Mouse (Mus musculus) Muller cell, postnatal 12 days (primary cell): ENCODE results near the gene Fbxl17.

Experiments used
- DNase-seq: peaks from one replicate; pipeline ENCODE4 v3.0.0-alpha.2; 2015; ENCODE audit errors: inconsistent ontology term

Fbxl17 gene

GRCm38 (mm10) chr17:63402741-63403681 is 96.8 kb downstream of the Fbxl17 start:
- peak; percentile 24 for DNase-seq

GRCm38 (mm10) chr17:63402170-63402569 is 97.6 kb downstream of the Fbxl17 start:
- no peak for DNase-seq

- no peak for DNase-seq
These were observed 99.2 kb downstream of the Fbxl17 start for GRCm38 (mm10) chr17:63400640-63401039.

- no peak for DNase-seq
These were observed 100.0 kb downstream of the Fbxl17 start for GRCm38 (mm10) chr17:63399816-63400215.

- DNase-seq, result no peak
These were observed 108.3 kb downstream of the Fbxl17 start for GRCm38 (mm10) chr17:63391506-63391905.

GRCm38 (mm10) chr17:63390951-63391350 is 108.9 kb downstream of the Fbxl17 start:
- DNase-seq, result no peak

- peak; percentile 83 for DNase-seq
These were observed 128.8 kb downstream of the Fbxl17 start for GRCm38 (mm10) chr17:63370977-63371376.

GRCm38 (mm10) chr17:63369631-63370310 is 130.0 kb downstream of the Fbxl17 start:
- DNase-seq, result peak; percentile 35

GRCm38 (mm10) chr17:63367476-63367875 is 132.3 kb downstream of the Fbxl17 start:
- DNase-seq, result no peak

- DNase-seq, result no peak
These were observed 133.8 kb downstream of the Fbxl17 start for GRCm38 (mm10) chr17:63366045-63366444.

- no peak for DNase-seq
These were observed 135.2 kb downstream of the Fbxl17 start for GRCm38 (mm10) chr17:63364605-63365004.

GRCm38 (mm10) chr17:63362196-63362595 is 137.6 kb downstream of the Fbxl17 start:
- DNase-seq, result peak; percentile 70

- no peak for DNase-seq
These were observed 138.1 kb downstream of the Fbxl17 start for GRCm38 (mm10) chr17:63361679-63362078.

- DNase-seq, result no peak
These were observed 141.0 kb downstream of the Fbxl17 start for GRCm38 (mm10) chr17:63358837-63359236.

- DNase-seq, result no peak
These were observed 143.6 kb downstream of the Fbxl17 start for GRCm38 (mm10) chr17:63356202-63356601.

- DNase-seq, result no peak
These were observed 147.1 kb downstream of the Fbxl17 start for GRCm38 (mm10) chr17:63352634-63353195.

GRCm38 (mm10) chr17:63351682-63352081 is 148.1 kb downstream of the Fbxl17 start:
- DNase-seq, result no peak

GRCm38 (mm10) chr17:63350876-63351509 is 148.8 kb downstream of the Fbxl17 start:
- DNase-seq, result no peak

GRCm38 (mm10) chr17:63344101-63344500 is 155.7 kb downstream of the Fbxl17 start:
- no peak for DNase-seq

- DNase-seq, result no peak
These were observed 156.7 kb downstream of the Fbxl17 start for GRCm38 (mm10) chr17:63343076-63343475.

GRCm38 (mm10) chr17:63342440-63342839 is 157.4 kb downstream of the Fbxl17 start:
- DNase-seq, result no peak

- no peak for DNase-seq
These were observed 158.6 kb downstream of the Fbxl17 start for GRCm38 (mm10) chr17:63341203-63341602.
